Mouse (Mus musculus): ENCODE data around the gene Pdcl.

Gene Pdcl
- long read RNA-seq, experiment 1, transcript Pdcl-201 (4 exons, 2,858 nt) = major isoform, 24 of 28 reads
- long read RNA-seq, experiment 1, partial matches to known transcripts = 1 of 28 reads
- long read RNA-seq, experiment 1, other reads (novel, unspliced or antisense) = 2 of 28 reads
- long read RNA-seq, experiment 2, transcript Pdcl-201 (4 exons, 2,858 nt) = major isoform, 11 of 15 reads
- long read RNA-seq, experiment 2, partial matches to known transcripts = 1 of 15 reads
- long read RNA-seq, experiment 2, other reads (novel, unspliced or antisense) = 1 of 15 reads

DNA sequence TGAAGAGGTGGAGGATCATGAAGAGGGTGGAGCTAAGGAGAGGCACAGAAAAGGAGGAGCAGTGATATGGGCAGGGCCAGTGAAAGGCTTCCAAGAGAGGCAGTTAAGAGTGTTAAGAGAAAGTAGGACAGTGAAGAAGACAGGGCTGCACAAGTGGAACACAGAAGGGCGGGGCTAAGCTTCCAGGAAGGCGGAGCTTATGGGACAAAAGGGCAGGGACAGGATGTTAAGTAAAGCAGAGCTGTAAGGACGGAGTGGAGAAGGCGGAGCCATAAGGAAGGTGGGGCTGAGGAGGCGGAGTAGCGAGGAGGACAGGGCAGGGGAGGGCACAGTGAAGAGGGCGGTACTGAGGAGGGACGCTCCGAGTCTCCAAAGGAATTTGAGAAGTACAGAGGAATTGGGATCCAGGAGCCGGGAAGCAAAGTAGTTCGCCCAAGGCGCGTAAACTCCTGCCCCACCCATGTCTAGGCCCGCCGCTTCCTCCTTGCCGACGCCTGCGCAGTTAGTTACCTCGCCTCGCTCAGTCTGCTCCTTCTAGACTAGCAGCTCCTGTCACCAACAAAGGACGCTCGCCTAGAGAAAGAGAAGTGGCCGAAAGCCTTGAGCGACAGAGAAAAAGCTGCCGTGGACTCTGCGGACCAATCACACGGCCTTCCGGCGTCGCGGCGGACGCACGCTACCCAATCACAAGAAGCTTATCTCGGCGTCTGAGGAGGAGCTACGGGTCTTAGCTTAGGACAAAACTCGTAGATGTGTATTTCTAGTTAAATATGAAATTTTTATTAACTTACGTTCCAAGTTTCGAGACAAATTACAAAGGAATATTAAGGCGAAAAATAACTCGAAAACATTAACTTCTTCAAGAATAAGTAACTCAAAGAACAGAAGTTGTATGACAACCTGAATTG is at the start of gene Pdcl:
Gene Pdcl, minus strand, starts transcription at position 700 of the 908 bp plus-strand sequence.
- intact Hi-C loops (cut with DNase I) = no loop called here

DNA sequence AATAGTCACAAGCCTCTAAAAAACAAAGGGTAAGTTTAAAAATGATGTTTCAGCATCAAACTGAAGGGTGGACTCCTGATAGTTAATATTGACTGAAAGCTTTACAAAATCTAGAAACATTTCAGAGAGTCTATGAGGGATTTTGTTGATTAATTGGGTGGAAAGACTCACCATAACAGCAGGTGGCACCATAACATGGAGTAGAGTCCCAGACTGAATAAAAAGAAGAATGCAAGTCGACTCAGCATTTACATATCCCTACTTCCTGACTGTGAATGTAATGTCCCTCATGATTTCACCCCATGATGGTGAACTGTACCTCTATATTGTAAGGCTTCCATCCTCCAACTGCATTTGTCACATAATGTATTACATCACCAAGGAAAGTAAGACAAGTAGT is 36.4 kb upstream of the Pdcl start:
- intact Hi-C loops (cut with DNase I) = no loop called here

DNA sequence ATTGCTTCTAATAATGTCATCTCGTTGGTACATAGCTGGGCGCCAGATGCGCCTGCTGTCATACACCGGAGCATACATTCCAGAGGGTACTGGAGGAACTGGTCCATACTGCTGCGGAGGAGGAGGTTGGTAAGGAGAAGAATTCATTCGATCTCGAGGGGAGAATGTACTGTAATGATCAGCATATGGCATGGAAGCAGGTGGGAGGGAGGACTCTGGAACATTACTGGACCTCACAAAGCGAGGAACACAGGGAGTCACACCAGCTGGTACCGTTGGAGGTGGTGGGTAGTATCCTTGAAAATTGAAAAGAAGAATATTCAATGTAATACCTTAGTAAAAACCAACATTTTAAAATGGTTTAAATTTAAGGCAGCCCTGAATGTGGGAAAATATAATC is 23.8 kb upstream of the Pdcl start:
- intact Hi-C loops (cut with DNase I) = no loop called here

DNA sequence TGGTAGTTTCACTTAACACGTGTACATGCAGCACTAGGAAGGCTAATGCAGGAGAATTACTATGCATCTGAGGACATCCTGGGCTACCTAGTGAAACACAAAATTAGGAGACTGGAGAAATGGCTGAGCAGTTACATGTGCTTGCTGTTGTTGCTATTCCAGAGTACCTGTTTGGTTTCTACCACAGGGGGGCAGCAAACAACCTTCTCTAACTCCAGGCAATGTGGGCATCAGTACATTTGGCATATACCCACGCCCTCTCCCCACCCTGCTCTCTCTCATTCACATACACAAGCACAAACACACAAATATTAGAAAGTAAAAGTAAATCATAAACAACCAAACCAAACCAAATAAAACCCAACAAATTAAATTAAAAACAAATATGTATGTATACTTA is 21.1 kb upstream of the Pdcl start:
- intact Hi-C loops (cut with DNase I) = no loop called here

DNA sequence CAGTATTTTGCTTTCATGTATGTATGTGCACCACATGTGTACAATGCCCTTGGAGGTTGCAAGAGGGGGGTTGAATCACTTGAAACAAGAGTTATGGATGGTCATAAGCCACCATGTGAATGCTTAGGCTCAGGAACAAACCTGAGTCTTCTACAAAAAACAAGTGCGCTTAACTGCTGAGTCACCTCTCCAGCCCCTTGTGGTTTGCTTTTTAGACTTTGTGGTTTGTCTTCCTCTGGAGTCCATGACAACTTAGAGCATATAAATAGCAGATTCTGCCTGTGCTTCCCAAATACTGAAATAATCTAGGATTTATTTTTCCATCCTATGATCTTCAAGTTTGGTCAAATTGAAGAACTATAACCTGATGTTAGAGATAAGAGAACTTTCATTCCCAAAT is 16.9 kb upstream of the Pdcl start:
- intact Hi-C loops (cut with DNase I) = loop anchor here (5.0 kb wide), 2 partner anchors 36 to 111 kb away; no protein-coding TSS in a partner anchor

DNA sequence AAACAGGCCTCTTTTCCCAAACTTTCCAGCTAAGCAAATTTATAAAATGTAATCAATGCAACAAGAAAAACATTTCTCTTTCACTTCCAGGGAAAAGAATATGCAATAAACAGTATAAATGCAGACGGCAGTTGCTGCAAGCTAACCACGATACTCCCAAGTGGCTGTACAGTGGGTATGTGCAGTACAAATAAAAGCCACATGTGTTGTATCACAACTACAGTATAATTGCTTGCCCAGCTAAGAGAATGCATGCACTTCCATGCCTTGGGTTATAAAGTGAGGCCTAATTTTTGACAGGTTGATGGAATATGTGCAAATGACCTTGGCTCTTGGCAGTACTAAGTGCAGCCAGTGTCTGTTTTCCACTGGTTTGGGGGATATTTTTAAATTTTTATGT is 11.5 kb upstream of the Pdcl start:
- intact Hi-C loops (cut with DNase I) = no loop called here

DNA sequence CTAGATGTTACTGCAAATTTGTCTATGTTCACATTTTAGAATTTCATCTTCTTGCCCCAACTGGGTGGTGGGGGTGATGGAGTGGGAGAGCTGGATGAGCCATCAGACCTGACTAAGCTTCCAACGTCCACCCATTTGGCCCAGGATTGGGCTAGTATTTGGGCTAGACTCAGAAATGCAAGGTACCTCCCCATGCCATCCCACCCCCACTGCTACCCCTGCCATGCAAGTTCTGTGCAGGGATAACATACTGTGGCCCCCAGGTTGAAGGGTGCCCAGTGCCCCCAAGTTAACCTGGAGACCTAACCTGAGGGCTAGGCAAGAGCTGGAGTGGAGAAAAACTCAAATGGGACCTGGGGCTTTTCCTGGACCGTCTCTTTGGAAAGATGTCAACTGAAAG is 776 bp upstream of the Pdcl start:
- intact Hi-C loops (cut with DNase I) = no loop called here

DNA sequence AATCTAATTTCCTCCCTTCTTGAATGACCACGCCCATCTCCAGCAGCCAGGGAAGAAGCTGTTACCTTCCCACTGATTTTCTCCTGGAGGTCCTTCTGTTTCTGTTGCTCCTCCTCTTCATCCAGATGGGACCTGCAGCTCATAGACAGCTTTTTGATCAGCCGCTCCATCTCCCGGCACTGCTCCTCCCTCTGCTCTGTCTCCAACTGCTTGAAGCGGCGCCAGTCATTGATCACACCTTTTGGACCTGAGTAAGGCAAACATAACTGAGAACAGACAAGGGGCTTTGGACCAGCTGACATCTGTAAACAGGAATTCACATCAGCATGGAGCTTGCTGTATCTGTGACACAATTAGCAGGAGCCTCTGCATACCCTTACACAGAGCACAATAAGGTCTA is 3.6 kb downstream of the Pdcl start:
- intact Hi-C loops (cut with DNase I) = no loop called here

DNA sequence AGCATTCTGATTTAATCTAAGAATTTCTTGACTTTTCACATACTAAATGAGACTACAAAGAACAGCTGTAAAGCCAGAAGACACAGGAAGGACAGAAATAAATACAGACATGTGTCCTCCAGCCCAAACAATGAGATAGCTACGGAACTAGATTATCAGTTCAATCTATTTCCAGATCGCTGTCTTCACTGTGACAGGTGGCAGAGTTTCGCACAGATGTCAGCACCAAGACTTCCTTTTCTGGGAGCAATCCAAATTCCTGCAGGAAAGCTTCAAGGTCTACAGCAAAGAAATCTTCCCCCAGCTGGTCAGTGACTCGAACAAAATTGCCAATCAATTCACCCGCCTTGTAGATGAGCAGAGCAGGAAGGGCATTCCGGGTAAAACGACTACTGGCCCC is 7.5 kb downstream of the Pdcl start:
- intact Hi-C loops (cut with DNase I) = no loop called here

DNA sequence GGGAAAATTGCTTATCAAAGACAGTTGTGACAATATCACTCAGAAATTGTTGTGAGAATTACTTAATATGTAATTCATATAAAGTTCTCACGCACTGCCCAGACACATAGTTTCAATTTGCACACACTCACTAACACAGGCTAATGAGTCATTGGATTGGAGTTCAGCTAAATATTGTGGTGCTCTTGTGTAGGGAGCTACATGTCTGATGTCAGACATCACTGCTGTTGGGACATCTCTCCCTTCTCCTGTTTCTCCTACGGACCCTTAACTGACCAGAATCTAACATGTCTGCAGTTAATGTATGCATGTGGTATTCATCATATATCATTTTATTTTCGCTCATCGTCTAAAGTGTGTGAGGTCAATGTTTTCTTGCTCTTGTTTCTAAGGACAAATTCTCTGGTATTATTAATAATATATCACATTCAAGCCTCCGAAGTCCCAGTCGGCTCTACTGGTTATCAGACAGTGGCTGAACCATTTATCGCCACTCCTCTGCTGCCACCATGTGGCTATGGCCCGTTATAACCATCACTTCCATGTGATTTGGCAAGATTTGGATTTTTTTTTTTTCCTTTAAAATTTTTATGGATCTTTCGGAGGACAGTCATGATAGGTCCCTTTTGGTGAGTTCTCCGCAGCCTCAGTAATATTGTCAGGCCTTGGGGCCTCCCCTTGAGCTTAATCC is 20.5 kb downstream of the Pdcl start:
- intact Hi-C loops (cut with DNase I) = loop anchor here (10.0 kb wide), 1 partner anchor 604 kb away; the partner anchor contains the start of gene Olfr347

DNA sequence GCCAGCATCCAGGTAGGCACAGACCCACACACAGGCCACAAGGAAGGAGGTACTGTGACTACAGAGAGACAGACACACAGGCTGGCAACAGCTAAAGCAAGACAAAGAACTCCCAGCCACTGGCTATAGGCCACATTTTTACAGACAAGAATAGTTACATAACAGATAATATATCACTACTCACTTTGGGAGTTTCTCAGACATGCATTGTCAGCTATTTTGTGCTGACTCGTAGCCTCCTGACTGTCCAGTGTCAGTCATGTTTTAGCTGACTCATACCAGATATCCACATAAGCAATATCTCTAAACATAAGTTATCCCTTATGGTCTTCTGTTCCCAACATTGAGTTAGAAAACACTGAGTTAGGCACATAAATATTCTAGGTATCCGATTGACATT is 25.8 kb downstream of the Pdcl start:
- intact Hi-C loops (cut with DNase I) = loop anchor here (10.0 kb wide), 1 partner anchor 599 kb away; the partner anchor contains the start of gene Olfr347

DNA sequence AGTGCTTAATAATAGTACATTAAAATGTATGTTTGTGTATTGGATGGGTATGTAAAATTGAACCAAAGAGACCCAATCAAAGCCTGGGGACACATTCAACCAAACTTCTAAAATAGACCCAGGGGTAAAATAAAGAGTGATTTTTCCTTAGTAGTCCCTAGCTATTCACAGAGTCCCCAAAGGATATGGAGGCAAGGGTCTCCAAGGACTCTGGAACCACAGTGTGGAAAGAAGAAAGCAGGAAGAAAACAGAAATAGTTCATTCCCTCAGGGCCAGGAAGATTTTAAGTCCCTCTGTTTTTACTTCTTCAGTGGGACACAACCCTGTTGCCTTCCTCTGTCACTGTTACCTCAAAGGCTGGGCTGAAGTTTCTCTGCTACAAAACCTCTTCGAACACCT is 32.9 kb downstream of the Pdcl start, which contains the start of gene Olfr368:
Gene Olfr368, plus strand, starts transcription at position 301 of the 400 bp plus-strand sequence.
- intact Hi-C loops (cut with DNase I) = no loop called here

All from adrenal gland (tissue).